Mouse (Mus musculus) heart, embryonic 15.5 days (tissue): ENCODE measurements around the gene Serpinb1a. TPM values are rescaled to one million over a fixed set of nuclear protein-coding genes. Genes with fewer than 3 reads are reported as not detected.

Experiments used
- ATAC-seq: fragments of 200-750 bp; cut with Nextera tagmentation; replicated peaks from 2 replicates; pipeline ENCODE4 v1.8.0; 2017; ENCODE audit warnings: low read depth, moderate TSS enrichment; ENCODE audit not compliant: insufficient number of reproducible peaks, insufficient read depth, low FRiP score
- H3K27ac ChIP-seq: fragments of 300-500 bp; sonication (generic); 2 replicates; pipeline ENCODE4 v1.5.1; 2015; ENCODE audit warnings: mild to moderate bottlenecking, inconsistent platforms
- H3K27me3 ChIP-seq: fragments of 300-500 bp; sonication (generic); 2 replicates; pipeline ENCODE4 v1.6.1; 2015; ENCODE audit warnings: inconsistent platforms
- H3K36me3 ChIP-seq: fragments of 300-500 bp; sonication (generic); 2 replicates; pipeline ENCODE4 v1.6.1; 2015; ENCODE audit warnings: mild to moderate bottlenecking, inconsistent platforms
- H3K4me1 ChIP-seq: fragments of 300-500 bp; sonication (generic); replicated peaks from 2 replicates; pipeline ENCODE4 v1.6.1; 2015; ENCODE audit warnings: inconsistent platforms
- H3K4me2 ChIP-seq: fragments of 300-500 bp; sonication (generic); 2 replicates; pipeline ENCODE4 v1.6.1; 2015; ENCODE audit warnings: inconsistent platforms, mild to moderate bottlenecking, moderate library complexity
- H3K4me3 ChIP-seq: fragments of 300-500 bp; sonication (generic); 2 replicates; pipeline ENCODE4 v1.5.1; 2015; ENCODE audit warnings: mild to moderate bottlenecking, inconsistent platforms
- H3K9ac ChIP-seq: fragments of 300-500 bp; sonication (generic); 2 replicates; pipeline ENCODE4 v1.6.1; 2015; ENCODE audit warnings: mild to moderate bottlenecking, inconsistent platforms
- H3K9me3 ChIP-seq: fragments of 300-500 bp; sonication (generic); replicated peaks from 2 replicates; pipeline ENCODE4 v1.6.1; 2016; ENCODE audit warnings: inconsistent platforms
- WGBS: fragments of 180-500 bp; shearing (Covaris S2); methylation state at CpG from one replicate; pipeline ENCODE4 v1.1.7; 2015; ENCODE audit warnings: mixed read lengths; 5-methylcytosine and 5-hydroxymethylcytosine counted together
- polyA plus RNA-seq: library from polyadenylated mRNA; unstranded; fragments of >200 nt; fragmentation: Nextera tagmentation; extraction: Ambion mirVana; gene quantifications from 2 replicates; pipeline ENCODE4 v1.2.1, GENCODE M21; 2015

The Serpinb1a gene
- polyA plus RNA-seq, 1 experiment from 2014 or later: 11.5 TPM

- 26% methylated on average over 2 of the region's 2 CpGs for WGBS
- peak; percentile 70 for ATAC-seq
- Histone ChIP-seq H3K9ac (no peak overlapping the region), H3K4me2 (no peak overlapping the region), H3K4me3 (no peak overlapping the region), H3K9me3 (no peaks in the 10 kb centered on the region), H3K27me3 (no peaks in the 10 kb centered on the region), H3K36me3 (no peaks in the 10 kb centered on the region), H3K4me1 (peaks cover 6% of the 10 kb centered on the region; the same call in 1 of the 2 replicates), H3K27ac (peak overlapping the region; percentile 18; the same call in 1 of the 2 replicates)
These were observed 56.4 kb downstream of the Serpinb1a start for GRCm38 (mm10) chr13:32794619-32795018.

Other genes starting within 250 kb of the Serpinb1a start
- gene Mylk4, start 67.2 kb downstream of the Serpinb1a start, polyA plus RNA-seq: 0.76 and 1.1 TPM in 2 replicates
- gene Wrnip1, start 49.1 kb downstream of the Serpinb1a start, polyA plus RNA-seq: 22.2 and 28.0 TPM in 2 replicates
- not detected in 2 replicates for gene D930007J09Rik, start 48.3 kb downstream of the Serpinb1a start, polyA plus RNA-seq
- 0.14 and 0.15 TPM in 2 replicates for gene Serpinb1c, start 47.0 kb upstream of the Serpinb1a start, polyA plus RNA-seq
- gene Serpinb6b, start 114.0 kb upstream of the Serpinb1a start, polyA plus RNA-seq: 20.0 and 20.6 TPM in 2 replicates
- 8.3 and 9.1 TPM in 2 replicates for gene Serpinb9, start 152.1 kb upstream of the Serpinb1a start, polyA plus RNA-seq
- gene Serpinb9b, start 176.2 kb upstream of the Serpinb1a start, polyA plus RNA-seq: 0.33 and 0.52 TPM in 2 replicates
- 0.10 and 0.14 TPM in 2 replicates for gene Serpinb1b, start 227.4 kb upstream of the Serpinb1a start, polyA plus RNA-seq